Mouse (Mus musculus): ENCODE results near the gene Nr1i3. TPM values are rescaled to one million over a fixed set of nuclear protein-coding genes. Genes with fewer than 3 reads are reported as not detected.

Gene Nr1i3
- polyA plus RNA-seq, 1 experiment from 2014 or later: 0.38 TPM

DNA sequence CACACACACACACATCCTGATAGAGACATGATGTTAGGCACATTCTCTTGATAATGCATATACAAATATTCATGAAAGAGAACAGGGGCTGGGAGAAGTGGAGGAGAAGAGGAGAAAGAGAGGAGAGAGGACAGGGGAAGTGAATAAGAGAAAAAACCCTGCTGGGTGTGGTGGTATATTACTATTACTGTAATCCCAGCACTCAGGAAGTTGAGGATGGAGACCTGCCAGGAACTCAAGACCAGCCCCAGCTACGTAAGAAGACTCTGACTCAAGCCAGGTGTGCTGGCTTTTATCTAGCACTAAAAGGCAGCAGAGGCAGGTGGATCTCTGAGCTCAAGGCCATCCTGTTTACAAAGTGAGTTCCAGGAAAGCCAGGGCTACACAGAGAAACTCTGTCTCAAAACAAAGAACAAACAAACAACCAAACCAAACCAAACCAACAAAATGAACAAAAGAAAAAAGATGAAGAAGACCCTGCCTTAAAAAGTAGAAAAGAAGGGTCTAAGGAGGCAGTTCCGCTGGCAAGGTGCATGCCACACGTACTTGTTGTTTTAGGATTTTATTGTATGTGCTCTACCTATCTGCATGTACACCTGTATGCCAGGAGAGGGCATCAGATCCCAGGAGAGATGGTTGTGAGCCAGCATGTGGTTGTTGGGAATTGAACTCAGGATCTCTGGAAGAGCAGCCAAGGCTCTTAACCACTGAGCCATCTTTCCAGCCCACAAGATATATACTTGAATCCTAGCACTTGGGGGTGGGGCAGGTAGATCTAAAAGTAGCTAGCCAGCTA is 50.1 kb downstream of the Nr1i3 start:
- H3K36me3 ChIP-seq (ENCODE audit: control insufficient read depth, insufficient read depth, low read length): no peaks in the 10 kb centered on the region
- peak overlapping the region; percentile 74 for H3K27ac ChIP-seq (ENCODE audit: low read length)
- H3K4me1 ChIP-seq (ENCODE audit: control insufficient read depth, insufficient read depth, low read length): peaks cover 13% of the 10 kb centered on the region
- H3K4me3 ChIP-seq (ENCODE audit: low read depth, low read length): no peak overlapping the region
- H3K27me3 ChIP-seq (ENCODE audit: control insufficient read depth, insufficient read depth, low read depth, low read length): no peaks in the 10 kb centered on the region
- H3K4me2 ChIP-seq (ENCODE audit: low read length): peak overlapping the region; percentile 60
- WGBS: 85% methylated on average over 3 of the region's 3 CpGs
- no peak overlapping the region for H3K9ac ChIP-seq (ENCODE audit: low read depth, low read length)
- H3K9me3 ChIP-seq (replicated peaks; ENCODE audit: control insufficient read depth, low read length, poor library complexity, severe bottlenecking): no peaks in the 10 kb centered on the region
- peak; percentile 15 for ATAC-seq

- Histone ChIP-seq H3K4me1 (ENCODE audit: control insufficient read depth, insufficient read depth, low read length) (peaks cover 21% of the 10 kb centered on the region), H3K9me3 (replicated peaks; ENCODE audit: control insufficient read depth, low read length, poor library complexity, severe bottlenecking) (no peaks in the 10 kb centered on the region), H3K4me3 (ENCODE audit: low read depth, low read length) (no peak overlapping the region), H3K36me3 (ENCODE audit: control insufficient read depth, insufficient read depth, low read length) (no peaks in the 10 kb centered on the region), H3K27ac (ENCODE audit: low read length) (no peak overlapping the region), H3K27me3 (ENCODE audit: control insufficient read depth, insufficient read depth, low read depth, low read length) (no peaks in the 10 kb centered on the region), H3K4me2 (ENCODE audit: low read length) (no peak overlapping the region), H3K9ac (ENCODE audit: low read depth, low read length) (no peak overlapping the region)
- ATAC-seq: no peak
- 85% methylated on average over 4 of the region's 4 CpGs for WGBS
Measured at GRCm38 (mm10) chr1:171265971-171266744, 52.4 kb downstream of the Nr1i3 start.

DNA sequence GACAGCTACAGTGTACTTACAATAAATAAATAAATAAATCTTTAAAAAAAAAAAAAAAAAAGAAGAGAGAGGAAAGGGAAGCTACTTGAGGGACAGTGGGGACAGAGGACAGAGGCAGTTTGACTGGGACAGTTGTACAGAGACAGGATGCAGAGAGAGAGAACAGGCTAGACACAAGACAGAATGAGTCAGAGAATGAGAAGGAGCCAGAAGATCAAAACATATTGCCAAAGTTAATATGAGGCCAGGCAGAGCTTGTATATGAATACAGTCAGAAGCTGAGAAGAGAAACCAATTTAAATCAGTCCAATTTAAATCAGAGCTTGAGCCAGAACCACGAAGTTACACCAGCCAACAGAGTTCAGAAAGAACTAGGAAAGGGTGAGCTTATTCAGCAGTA is 54.6 kb downstream of the Nr1i3 start:
- Histone ChIP-seq H3K4me3 (ENCODE audit: low read depth, low read length) (no peak overlapping the region), H3K4me1 (ENCODE audit: control insufficient read depth, insufficient read depth, low read length) (peaks cover 20% of the 10 kb centered on the region), H3K9ac (ENCODE audit: low read depth, low read length) (no peak overlapping the region), H3K27me3 (ENCODE audit: control insufficient read depth, insufficient read depth, low read depth, low read length) (no peaks in the 10 kb centered on the region), H3K36me3 (ENCODE audit: control insufficient read depth, insufficient read depth, low read length) (peaks cover 8% of the 10 kb centered on the region), H3K4me2 (ENCODE audit: low read length) (no peak overlapping the region), H3K9me3 (replicated peaks; ENCODE audit: control insufficient read depth, low read length, poor library complexity, severe bottlenecking) (no peaks in the 10 kb centered on the region), H3K27ac (ENCODE audit: low read length) (no peak overlapping the region)
- ATAC-seq: no peak
- WGBS: 61% methylated on average over 1 of the region's 1 CpGs

DNA sequence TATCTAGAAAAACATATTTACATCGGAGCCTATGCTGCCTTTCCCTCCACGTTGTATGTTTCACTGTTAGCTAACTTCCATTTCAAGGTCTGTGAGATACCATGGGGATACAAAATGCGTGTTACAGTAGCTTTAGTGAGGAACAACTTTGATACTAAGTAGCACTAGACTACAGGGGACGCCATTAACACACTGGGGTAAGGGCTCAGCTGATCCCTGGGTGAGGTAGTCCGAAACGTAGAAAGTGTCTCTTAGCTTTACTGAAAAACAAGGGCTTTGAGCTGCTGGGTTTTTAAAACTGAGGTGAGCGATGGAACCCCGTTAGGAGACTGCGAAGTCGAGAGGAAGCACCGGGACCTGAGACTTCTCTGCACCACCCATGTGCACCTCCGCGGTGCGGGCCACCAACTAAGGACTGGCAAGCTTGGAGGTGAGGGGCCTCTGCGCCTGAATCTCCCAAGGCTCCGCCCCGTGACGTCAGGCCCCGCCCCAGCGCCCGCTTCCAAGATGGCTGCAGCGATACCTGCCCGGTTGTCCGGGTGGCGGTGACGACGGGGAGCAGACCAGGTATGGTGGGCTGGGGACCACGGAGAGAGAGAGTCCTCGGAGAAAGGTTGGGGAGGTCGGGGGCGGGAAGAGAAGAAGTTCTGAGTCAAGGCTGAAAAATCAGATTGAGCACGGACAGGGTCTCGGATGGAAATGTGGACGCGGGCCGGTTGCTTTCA is 56.2 kb downstream of the Nr1i3 start, which contains the start of gene B4galt3:
TSS of gene B4galt3 (plus strand) at position 481 of the 725 bp plus-strand sequence.
- H3K4me3 ChIP-seq (ENCODE audit: low read depth, low read length): peak within 1 kb of the TSS; percentile 83
- H3K9ac ChIP-seq (ENCODE audit: low read depth, low read length): peak within 1 kb of the TSS; percentile 82
- WGBS: 4% methylated on average over 36 of the region's 36 CpGs
- peak within 1 kb of the TSS; percentile 75 for H3K4me2 ChIP-seq (ENCODE audit: low read length)
- ATAC-seq: peak; percentile 95
- H3K36me3 ChIP-seq (ENCODE audit: control insufficient read depth, insufficient read depth, low read length): peaks cover 19% of the 10 kb centered on the region
- no peaks in the 10 kb centered on the region for H3K9me3 ChIP-seq (replicated peaks; ENCODE audit: control insufficient read depth, low read length, poor library complexity, severe bottlenecking)
- peak within 1 kb of the TSS; percentile 70 for H3K27ac ChIP-seq (ENCODE audit: low read length)
- peaks cover 17% of the 10 kb centered on the region for H3K4me1 ChIP-seq (ENCODE audit: control insufficient read depth, insufficient read depth, low read length)
- no peaks in the 10 kb centered on the region for H3K27me3 ChIP-seq (ENCODE audit: control insufficient read depth, insufficient read depth, low read depth, low read length)

Other genes with a start within 250 kb of the Nr1i3 start
- gene Fcgr2b, start 237.4 kb upstream of the Nr1i3 start, polyA plus RNA-seq (2015; fragmentation: Nextera tagmentation; extraction: Ambion mirVana): 1.1 and 1.7 TPM in 2 replicates
- gene Fcgr4, start 195.1 kb upstream of the Nr1i3 start, polyA plus RNA-seq (2015; fragmentation: Nextera tagmentation; extraction: Ambion mirVana): 0.14 and 0.16 TPM in 2 replicates
- 6.8 and 9.0 TPM in 2 replicates for gene Fcgr3, start 149.0 kb upstream of the Nr1i3 start, polyA plus RNA-seq (2015; fragmentation: Nextera tagmentation; extraction: Ambion mirVana)
- gene Cfap126, start 100.1 kb upstream of the Nr1i3 start, polyA plus RNA-seq (2015; fragmentation: Nextera tagmentation; extraction: Ambion mirVana): 7.8 and 9.2 TPM in 2 replicates
- gene Sdhc, start 63.4 kb upstream of the Nr1i3 start, polyA plus RNA-seq (2015; fragmentation: Nextera tagmentation; extraction: Ambion mirVana): 284 and 311 TPM in 2 replicates
- gene Mpz, start 63.3 kb upstream of the Nr1i3 start, polyA plus RNA-seq (2015; fragmentation: Nextera tagmentation; extraction: Ambion mirVana): 0.20 and 0.63 TPM in 2 replicates
- 15.1 and 20.7 TPM in 2 replicates for gene Pcp4l1, start 17.7 kb upstream of the Nr1i3 start, polyA plus RNA-seq (2015; fragmentation: Nextera tagmentation; extraction: Ambion mirVana)
- 46.8 and 58.3 TPM in 2 replicates for gene Tomm40l, start 8.5 kb downstream of the Nr1i3 start, polyA plus RNA-seq (2015; fragmentation: Nextera tagmentation; extraction: Ambion mirVana)
- gene Apoa2, start 11.1 kb downstream of the Nr1i3 start, polyA plus RNA-seq (2015; fragmentation: Nextera tagmentation; extraction: Ambion mirVana): 2.1 and 3.1 TPM in 2 replicates
- gene Fcer1g, start 20.4 kb downstream of the Nr1i3 start, polyA plus RNA-seq (2015; fragmentation: Nextera tagmentation; extraction: Ambion mirVana): 15.9 and 19.3 TPM in 2 replicates
- gene Adamts4, start 36.5 kb downstream of the Nr1i3 start, polyA plus RNA-seq (2015; fragmentation: Nextera tagmentation; extraction: Ambion mirVana): 8.7 and 9.1 TPM in 2 replicates
- 218 and 225 TPM in 2 replicates for gene Ndufs2, start 37.4 kb downstream of the Nr1i3 start, polyA plus RNA-seq (2015; fragmentation: Nextera tagmentation; extraction: Ambion mirVana)
- 113 and 115 TPM in 2 replicates for gene B4galt3, start 56.4 kb downstream of the Nr1i3 start, polyA plus RNA-seq (2015; fragmentation: Nextera tagmentation; extraction: Ambion mirVana)
- gene Ppox, start 67.2 kb downstream of the Nr1i3 start, polyA plus RNA-seq (2015; fragmentation: Nextera tagmentation; extraction: Ambion mirVana): 44.4 and 49.5 TPM in 2 replicates
- 105 and 112 TPM in 2 replicates for gene Usp21, start 74.0 kb downstream of the Nr1i3 start, polyA plus RNA-seq (2015; fragmentation: Nextera tagmentation; extraction: Ambion mirVana)
- 105 and 116 TPM in 2 replicates for gene Ufc1, start 81.1 kb downstream of the Nr1i3 start, polyA plus RNA-seq (2015; fragmentation: Nextera tagmentation; extraction: Ambion mirVana)
- 53.6 and 55.2 TPM in 2 replicates for gene Dedd, start 115.2 kb downstream of the Nr1i3 start, polyA plus RNA-seq (2015; fragmentation: Nextera tagmentation; extraction: Ambion mirVana)
- 53.8 and 56.9 TPM in 2 replicates for gene Nit1, start 131.7 kb downstream of the Nr1i3 start, polyA plus RNA-seq (2015; fragmentation: Nextera tagmentation; extraction: Ambion mirVana)
- gene Pfdn2, start 131.7 kb downstream of the Nr1i3 start, polyA plus RNA-seq (2015; fragmentation: Nextera tagmentation; extraction: Ambion mirVana): 146 and 166 TPM in 2 replicates
- gene Klhdc9, start 146.8 kb downstream of the Nr1i3 start, polyA plus RNA-seq (2015; fragmentation: Nextera tagmentation; extraction: Ambion mirVana): 4.3 and 4.6 TPM in 2 replicates
- 3.6 and 3.9 TPM in 2 replicates for gene Nectin4, start 156.1 kb downstream of the Nr1i3 start, polyA plus RNA-seq (2015; fragmentation: Nextera tagmentation; extraction: Ambion mirVana)
- 0.45 and 0.59 TPM in 2 replicates for gene Arhgap30, start 175.0 kb downstream of the Nr1i3 start, polyA plus RNA-seq (2015; fragmentation: Nextera tagmentation; extraction: Ambion mirVana)
- gene Usf1, start 197.3 kb downstream of the Nr1i3 start, polyA plus RNA-seq (2015; fragmentation: Nextera tagmentation; extraction: Ambion mirVana): 197 and 201 TPM in 2 replicates
- 6.2 and 7.6 TPM in 2 replicates for gene Tstd1, start 204.9 kb downstream of the Nr1i3 start, polyA plus RNA-seq (2015; fragmentation: Nextera tagmentation; extraction: Ambion mirVana)
- 10.4 and 10.5 TPM in 2 replicates for gene F11r, start 223.6 kb downstream of the Nr1i3 start, polyA plus RNA-seq (2015; fragmentation: Nextera tagmentation; extraction: Ambion mirVana)

Data from midbrain, embryonic 16.5 days (tissue).